Mouse (Mus musculus) spleen, adult 2 months (tissue): Measurements from ENCODE around the gene Npff.

Experiments used
- CTCF ChIP-seq: fragments of 200-500 bp; IDR thresholded peaks from 2 replicates; pipeline ENCODE4 v1.5.1; 2011; ENCODE audit warnings: mild to moderate bottlenecking, inconsistent platforms; ENCODE audit not compliant: insufficient read depth, insufficient read length, insufficient replicate concordance; ENCODE audit errors: extremely low read depth
- POLR2A ChIP-seq: fragments of 200-500 bp; IDR thresholded peaks from 2 replicates; pipeline ENCODE4 v1.6.1; 2011; ENCODE audit warnings: low read depth, low read length, inconsistent platforms

GRCm38 (mm10) chr15:102530566-102530965 is 5.8 kb upstream of the Npff start:
- no peak for TF ChIP-seq CTCF
- no peak for TF ChIP-seq POLR2A
